Mouse (Mus musculus) neural tube, embryonic 11.5 days (tissue): ENCODE measurements around the gene Wdr95. TPM values are rescaled to one million over a fixed set of nuclear protein-coding genes. Genes with fewer than 3 reads are reported as not detected.
"Not testable (repeated sequence)": the region's sequence is repeated elsewhere in the genome, so short reads cannot be mapped to it uniquely, and the experiment has no call there.

Experiments used
- ATAC-seq: fragments of 200-750 bp; cut with Nextera tagmentation; 2 replicates; pipeline ENCODE4 v1.8.0; 2017; ENCODE audit warnings: moderate number of reproducible peaks, mild to moderate bottlenecking, moderate TSS enrichment, moderate library complexity; ENCODE audit not compliant: insufficient read depth, low FRiP score, low TSS enrichment
- DNase-seq: peaks from one replicate; pipeline ENCODE4 v3.0.0-alpha.2; 2015; ENCODE audit warnings: low spot score
- H3K27ac ChIP-seq: fragments of 300-500 bp; sonication (generic); 2 replicates; pipeline ENCODE4 v1.5.1; 2014; ENCODE audit warnings: low read depth, mild to moderate bottlenecking, low read length
- H3K27me3 ChIP-seq: fragments of 300-500 bp; sonication (generic); 2 replicates; pipeline ENCODE4 v1.6.1; 2014; ENCODE audit warnings: mild to moderate bottlenecking, low read length, mixed read lengths; ENCODE audit not compliant: control insufficient read depth, insufficient read depth
- H3K36me3 ChIP-seq: fragments of 300-500 bp; sonication (generic); 2 replicates; pipeline ENCODE4 v1.6.1; 2014; ENCODE audit warnings: mild to moderate bottlenecking, low read length, moderate library complexity, mixed read lengths; ENCODE audit not compliant: control insufficient read depth, insufficient read depth
- H3K4me1 ChIP-seq: fragments of 300-500 bp; sonication (generic); 2 replicates; pipeline ENCODE4 v1.6.1; 2014; ENCODE audit warnings: low read length, mixed read lengths; ENCODE audit not compliant: control insufficient read depth, insufficient read depth
- H3K4me2 ChIP-seq: fragments of 300-500 bp; sonication (generic); 2 replicates; pipeline ENCODE4 v1.6.1; 2014; ENCODE audit warnings: low read depth, mild to moderate bottlenecking, moderate library complexity
- H3K4me3 ChIP-seq: fragments of 300-500 bp; sonication (generic); 2 replicates; pipeline ENCODE4 v1.5.1; 2014; ENCODE audit warnings: low read depth, low read length
- H3K9ac ChIP-seq: fragments of 300-500 bp; sonication (generic); 2 replicates; pipeline ENCODE4 v1.6.1; 2014; ENCODE audit warnings: mild to moderate bottlenecking, low read length
- H3K9me3 ChIP-seq: fragments of 300-500 bp; sonication (generic); 2 replicates; pipeline ENCODE4 v1.6.1; 2016; ENCODE audit warnings: low read length; ENCODE audit not compliant: control insufficient read depth
- WGBS: fragments of 180-500 bp; shearing (Covaris S2); extraction: QIAGEN DNeasy Blood & Tissue Kit; methylation state at CpG from one replicate; pipeline ENCODE4 v1.1.7; 2014; 5-methylcytosine and 5-hydroxymethylcytosine counted together
- polyA plus RNA-seq: library from polyadenylated mRNA; unstranded; fragments of >200 nt; fragmentation: Nextera tagmentation; extraction: Ambion mirVana; gene quantifications from 2 replicates; pipeline ENCODE4 v1.2.1, GENCODE M21; 2014

The Wdr95 gene
- polyA plus RNA-seq, 1 experiment from 2014 or later = not detected

- DNase-seq = peak; percentile 41
Measured at GRCm38 (mm10) chr5:149525055-149525785, 3.3 kb upstream of the Wdr95 start.

GRCm38 (mm10) chr5:149526467-149526951 lies 2.0 kb upstream of the Wdr95 start:
- no peaks in the 10 kb centered on the region for H3K27me3 ChIP-seq
- no peak overlapping the region for H3K4me3 ChIP-seq
- H3K9ac ChIP-seq = no peak overlapping the region
- no peak overlapping the region for H3K4me2 ChIP-seq
- 0 out of 2 replicates have a peak overlapping the region, but pooled peaks have one; percentile 20 for H3K27ac ChIP-seq
- no peaks in the 10 kb centered on the region for H3K9me3 ChIP-seq
- no peak for DNase-seq
- no peaks in the 10 kb centered on the region for H3K36me3 ChIP-seq
- no peak for ATAC-seq
- peaks cover 12% of the 10 kb centered on the region; the same call in 1 of the 2 replicates for H3K4me1 ChIP-seq
- 66% methylated on average over 10 of the region's 10 CpGs for WGBS

More at GRCm38 (mm10) chr5:149525055-149525785, 3.3 kb upstream of the Wdr95 start:
- H3K36me3 ChIP-seq = no peaks in the 10 kb centered on the region
- ATAC-seq = no peak
- no peaks in the 10 kb centered on the region for H3K9me3 ChIP-seq
- peaks cover 12% of the 10 kb centered on the region; the same call in 1 of the 2 replicates for H3K4me1 ChIP-seq
- H3K9ac ChIP-seq = no peak overlapping the region
- H3K4me3 ChIP-seq = no peak overlapping the region
- no peak overlapping the region for H3K27ac ChIP-seq
- no peak overlapping the region for H3K4me2 ChIP-seq
- H3K27me3 ChIP-seq = no peaks in the 10 kb centered on the region
- WGBS = 53% methylated on average over 6 of the region's 6 CpGs

GRCm38 (mm10) chr5:149527292-149527691 lies 1.2 kb upstream of the Wdr95 start:
- H3K4me2 ChIP-seq, H3K9ac ChIP-seq, H3K4me3 ChIP-seq, ATAC-seq, H3K9me3 ChIP-seq, H3K36me3 ChIP-seq, H3K27me3 ChIP-seq, DNase-seq: not testable (repeated sequence)
- H3K27ac ChIP-seq = peak overlapping the region; percentile 34; the same call in 1 of the 2 replicates
- H3K4me1 ChIP-seq = peaks cover 12% of the 10 kb centered on the region; the same call in 1 of the 2 replicates
- WGBS = 79% methylated on average over 4 of the region's 4 CpGs

- WGBS = 94% methylated on average over 2 of the region's 2 CpGs
- no peak for ATAC-seq
Measured at GRCm38 (mm10) chr5:149533847-149534246, 5.4 kb downstream of the Wdr95 start.

GRCm38 (mm10) chr5:149536005-149536404 lies 7.5 kb downstream of the Wdr95 start:
- H3K27ac ChIP-seq = no peak overlapping the region
- H3K4me3 ChIP-seq = no peak overlapping the region
- no peak overlapping the region for H3K4me2 ChIP-seq
- ATAC-seq (no peak), DNase-seq (no peak)
- 76% methylated on average over 9 of the region's 9 CpGs for WGBS
- no peaks in the 10 kb centered on the region for H3K27me3 ChIP-seq
- 0 out of 2 replicates have a peak, but pooled peaks cover 7% of the 10 kb centered on the region for H3K4me1 ChIP-seq
- H3K9me3 ChIP-seq = no peaks in the 10 kb centered on the region
- no peak overlapping the region for H3K9ac ChIP-seq
- no peaks in the 10 kb centered on the region for H3K36me3 ChIP-seq

More at GRCm38 (mm10) chr5:149533847-149534246, 5.4 kb downstream of the Wdr95 start:
- H3K27me3 ChIP-seq = no peaks in the 10 kb centered on the region
- DNase-seq = no peak
- H3K36me3 ChIP-seq = no peaks in the 10 kb centered on the region
- H3K9me3 ChIP-seq = no peaks in the 10 kb centered on the region
- H3K9ac ChIP-seq = no peak overlapping the region
- H3K4me2 ChIP-seq = no peak overlapping the region
- peaks cover 7% of the 10 kb centered on the region; the same call in 1 of the 2 replicates for H3K4me1 ChIP-seq
- H3K4me3 ChIP-seq = no peak overlapping the region
- no peak overlapping the region for H3K27ac ChIP-seq

- Histone ChIP-seq H3K27me3 (no peaks in the 10 kb centered on the region), H3K9ac (no peak overlapping the region), H3K4me3 (no peak overlapping the region), H3K9me3 (no peaks in the 10 kb centered on the region), H3K27ac (no peak overlapping the region), H3K36me3 (no peaks in the 10 kb centered on the region), H3K4me1 (0 out of 2 replicates have a peak, but pooled peaks cover 7% of the 10 kb centered on the region), H3K4me2 (peak overlapping the region; percentile 3)
- DNase-seq = peak; percentile 46
- peak; percentile 61 for ATAC-seq
- 35% methylated on average over 16 of the region's 16 CpGs for WGBS
Measured at GRCm38 (mm10) chr5:149537796-149538511, 9.5 kb downstream of the Wdr95 start.

- Histone ChIP-seq H3K27me3 (no peaks in the 10 kb centered on the region), H3K4me2 (peak overlapping the region; percentile 3; the same call in 1 of the 2 replicates), H3K9ac (no peak overlapping the region), H3K9me3 (no peaks in the 10 kb centered on the region), H3K36me3 (no peaks in the 10 kb centered on the region), H3K4me1 (0 out of 2 replicates have a peak, but pooled peaks cover 7% of the 10 kb centered on the region), H3K4me3 (no peak overlapping the region), H3K27ac (no peak overlapping the region)
- DNase-seq = no peak
- ATAC-seq = no peak
- WGBS = 78% methylated on average over 8 of the region's 8 CpGs
Measured at GRCm38 (mm10) chr5:149538531-149538930, 10.1 kb downstream of the Wdr95 start.

- H3K4me3 ChIP-seq = no peak overlapping the region
- no peak overlapping the region for H3K4me2 ChIP-seq
- no peak overlapping the region for H3K9ac ChIP-seq
- no peak overlapping the region for H3K27ac ChIP-seq
- WGBS = 91% methylated on average over 4 of the region's 4 CpGs
- H3K27me3 ChIP-seq = no peaks in the 10 kb centered on the region
- no peaks in the 10 kb centered on the region for H3K9me3 ChIP-seq
- 0 out of 2 replicates have a peak, but pooled peaks cover 7% of the 10 kb centered on the region for H3K4me1 ChIP-seq
- no peaks in the 10 kb centered on the region for H3K36me3 ChIP-seq
- DNase-seq (no peak), ATAC-seq (no peak)
Measured at GRCm38 (mm10) chr5:149539051-149539450, 10.6 kb downstream of the Wdr95 start.
